Mouse (Mus musculus) fibroblast of lung, adult 2 months (primary cell): ENCODE data around the gene Ier3.
"Not testable (repeated sequence)": the region's sequence is repeated elsewhere in the genome, so short reads cannot be mapped to it uniquely, and the experiment has no call there.

Source experiments
- DNase-seq: peaks from one replicate; pipeline ENCODE4 v3.0.0-alpha.2; 2011; ENCODE audit warnings: low read depth

Gene Ier3

DNA sequence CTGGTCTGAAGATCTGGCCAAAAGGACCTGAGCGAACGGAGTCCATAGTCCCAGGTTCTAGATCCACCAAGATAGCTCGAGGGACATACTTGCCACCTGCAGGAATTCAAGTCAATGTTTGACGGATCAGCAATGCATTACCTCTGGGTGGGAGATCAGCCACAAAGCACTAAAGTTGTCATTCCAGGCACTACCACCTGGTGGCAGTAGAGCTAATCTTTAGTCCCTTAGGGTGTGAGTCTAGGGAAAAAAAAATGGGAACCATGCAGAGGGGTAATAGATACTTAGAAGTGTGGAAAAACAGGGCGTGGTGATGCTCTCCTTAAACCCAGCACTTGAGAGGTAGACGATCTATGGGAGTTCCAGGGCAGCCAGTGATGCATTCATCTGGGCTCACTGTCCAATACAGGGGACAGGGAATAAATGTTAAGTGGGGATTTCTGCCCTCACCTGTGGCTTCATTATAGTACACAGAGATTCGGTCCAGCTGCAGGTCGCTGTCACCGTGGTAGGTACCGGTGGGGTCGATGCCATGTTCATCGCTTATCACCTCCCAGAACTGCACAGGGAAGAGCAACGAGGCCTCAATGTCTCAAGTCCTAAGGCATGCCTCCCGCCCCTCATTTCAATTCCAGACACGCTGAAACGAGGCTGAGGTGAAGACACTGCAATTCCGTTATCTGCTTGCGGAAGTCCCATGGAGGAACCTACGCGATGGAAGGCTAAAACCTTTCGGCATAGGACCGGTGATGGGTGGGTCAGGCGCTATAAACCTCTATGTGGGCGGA lies 14.9 kb downstream of the Ier3 start:
- peak; percentile 79 for DNase-seq

DNA sequence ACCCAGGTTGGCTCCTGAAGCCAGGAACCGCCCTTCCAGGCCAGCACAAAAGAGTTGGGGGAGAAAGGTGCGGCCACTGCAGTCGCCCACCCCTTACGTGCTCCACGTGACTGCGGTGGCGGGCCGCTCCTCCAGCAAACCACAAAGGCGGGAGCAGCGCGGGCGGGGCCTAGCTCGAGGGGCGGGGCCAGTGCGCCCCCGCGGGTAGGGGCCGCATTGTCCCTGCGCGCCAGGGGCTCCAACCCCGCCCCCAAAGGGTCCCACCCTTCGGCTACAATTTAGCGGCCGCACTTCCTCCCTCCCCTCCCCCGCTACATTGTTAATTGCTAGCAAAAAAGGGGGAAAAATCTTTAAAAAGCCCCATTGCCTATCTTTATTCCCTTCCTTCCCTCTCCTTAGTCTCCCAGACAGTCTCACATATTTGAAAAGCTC lies 15.5 kb downstream of the Ier3 start:
- no peak for DNase-seq

DNA sequence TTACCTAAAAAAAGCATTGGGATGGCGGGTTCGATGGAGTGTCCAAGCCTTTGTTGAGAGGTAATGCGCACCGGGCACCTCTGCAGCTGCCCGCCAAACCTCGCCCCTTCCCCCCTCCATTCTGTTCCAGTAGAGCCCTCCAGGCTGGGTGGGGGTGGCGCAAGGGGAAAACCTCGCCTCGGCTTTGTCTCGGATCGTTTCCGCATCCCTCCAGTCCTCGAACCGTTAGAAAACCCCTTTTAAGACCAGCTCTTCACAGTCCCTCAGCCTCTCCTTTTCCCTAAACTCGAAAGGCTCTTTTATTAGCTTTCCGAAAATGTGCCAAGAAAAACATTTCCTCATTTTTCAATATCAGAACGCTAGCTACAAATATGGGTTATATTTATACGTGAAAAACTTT lies 16.0 kb downstream of the Ier3 start:
- DNase-seq, result no peak

DNA sequence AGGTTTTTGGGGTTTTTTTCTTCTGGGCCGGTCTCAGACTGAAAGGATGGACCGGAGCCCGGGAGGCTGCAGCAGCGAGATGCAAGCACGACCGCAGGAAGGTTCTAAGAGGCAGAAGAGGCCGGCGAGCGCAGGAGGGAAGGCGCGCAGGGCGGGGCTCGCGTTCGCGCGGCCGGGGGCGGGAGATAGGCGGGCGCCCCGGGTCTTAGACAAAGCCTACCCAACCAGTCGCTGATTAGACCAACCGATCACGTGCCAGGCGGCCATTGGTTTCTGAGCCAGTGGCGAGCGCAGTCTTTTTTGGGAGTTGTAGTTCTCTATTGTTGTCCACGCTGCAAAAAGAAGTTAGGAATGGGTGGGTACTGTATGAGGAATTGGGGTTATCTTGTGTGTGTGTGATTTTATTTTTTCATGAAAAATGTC lies 16.6 kb downstream of the Ier3 start, which contains the start of gene Tubb5:
Tubb5 (minus strand) TSS at position 185 of the 423 bp plus-strand sequence.
- peak; percentile 96 for DNase-seq

DNA sequence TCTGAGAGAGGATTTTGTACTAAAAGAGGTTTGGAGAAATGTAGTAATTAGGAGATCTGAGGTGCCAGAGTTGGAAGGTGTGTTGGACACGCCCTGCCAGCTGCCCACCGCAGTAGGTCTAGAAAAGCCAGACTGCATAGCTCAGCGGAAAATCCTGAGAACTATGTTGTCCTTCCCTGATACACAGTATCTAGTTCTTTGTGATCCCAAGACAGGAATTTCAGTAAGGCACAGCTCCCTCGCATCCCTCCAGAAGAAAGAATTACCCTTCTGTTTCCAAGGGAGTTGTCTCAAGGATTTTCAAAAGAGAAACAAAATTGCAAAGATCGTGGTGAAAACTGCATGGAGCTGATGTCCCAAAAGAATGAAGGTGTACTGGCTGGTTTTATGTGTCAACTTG lies 17.1 kb downstream of the Ier3 start:
- no peak for DNase-seq

DNA sequence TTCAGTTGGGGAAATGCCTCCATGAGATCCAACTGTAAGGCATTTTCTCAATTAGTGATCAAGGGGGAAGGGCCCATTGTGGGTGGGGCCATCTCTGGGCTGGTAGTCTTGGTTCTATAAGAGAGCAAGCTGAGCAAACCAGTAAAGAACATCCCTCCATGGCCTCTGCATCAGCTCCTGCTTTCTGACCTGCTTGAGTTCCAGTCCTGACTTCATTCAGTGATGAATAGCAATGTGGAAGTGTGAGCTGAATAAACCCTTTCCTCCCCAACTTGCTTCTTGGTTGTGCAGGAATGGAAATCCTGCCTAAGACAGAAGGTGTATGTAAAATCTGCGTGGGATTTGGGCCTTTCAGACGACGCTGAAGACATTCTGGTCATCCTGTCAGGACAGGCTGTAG lies 17.5 kb downstream of the Ier3 start:
- DNase-seq, result not testable (repeated sequence)

DNA sequence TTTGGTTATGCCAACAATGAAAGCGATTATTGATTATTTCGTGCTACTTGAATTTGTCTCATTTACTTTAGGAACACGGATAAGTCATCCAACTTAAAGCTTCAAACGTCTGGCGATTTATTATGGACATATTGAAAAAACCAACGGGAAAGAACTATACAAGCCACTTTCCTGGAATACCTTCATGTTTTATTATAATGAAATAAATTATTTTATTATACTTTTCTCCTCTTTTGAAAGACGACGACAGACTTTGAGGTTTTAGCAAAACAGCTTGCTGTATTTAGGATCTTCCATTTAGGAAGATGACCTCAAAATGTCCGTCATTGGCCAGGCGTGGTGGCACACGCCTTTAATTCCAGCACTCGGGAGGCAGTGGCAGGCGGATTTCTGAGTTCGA lies 19.1 kb downstream of the Ier3 start:
- no peak for DNase-seq

DNA sequence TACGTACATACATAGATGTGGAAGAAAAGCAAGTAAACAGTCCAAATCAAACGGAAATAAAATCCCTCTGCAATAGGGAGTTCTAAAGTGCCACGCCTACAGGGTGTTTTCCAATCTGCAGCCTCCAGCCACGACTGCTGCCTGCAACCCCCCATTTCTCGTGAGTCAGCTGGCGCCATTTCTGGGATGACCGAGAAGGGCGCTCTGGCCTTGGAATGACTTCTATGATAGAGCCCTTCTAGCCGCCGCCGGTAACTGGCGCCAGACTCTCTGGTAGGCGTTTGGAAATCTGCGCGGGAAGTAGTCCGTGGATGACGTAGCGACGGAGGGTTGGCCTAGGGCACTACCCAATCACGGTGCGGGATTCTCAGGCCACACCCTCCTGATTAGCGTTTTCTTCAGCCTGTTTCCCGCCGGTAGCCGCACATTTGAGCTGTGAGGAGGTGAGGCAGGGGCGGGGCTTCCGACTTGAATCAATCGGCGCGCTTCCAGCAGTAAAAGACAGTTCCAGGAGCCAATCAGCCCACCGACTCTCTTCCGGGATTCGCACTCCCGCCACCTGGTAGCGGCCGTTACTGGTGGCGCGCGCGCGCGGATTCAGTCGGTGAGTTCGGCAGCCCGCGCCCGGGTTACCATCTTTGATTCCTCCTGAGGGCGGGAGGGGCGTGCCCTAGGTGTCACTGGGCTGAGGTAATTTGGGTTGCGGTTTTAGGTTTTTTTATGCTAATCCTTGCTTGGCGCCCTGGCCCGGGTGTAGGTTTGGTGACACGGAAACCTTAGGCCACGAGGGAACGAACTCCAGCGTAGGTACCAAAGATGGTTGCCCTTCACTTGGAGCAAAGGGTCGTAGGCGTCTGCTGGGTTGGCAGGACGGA lies 19.8 kb downstream of the Ier3 start, which contains the start of gene Mdc1:
Mdc1 (plus strand) TSS at position 440 of the 875 bp plus-strand sequence.
- DNase-seq, result peak; percentile 99

DNA sequence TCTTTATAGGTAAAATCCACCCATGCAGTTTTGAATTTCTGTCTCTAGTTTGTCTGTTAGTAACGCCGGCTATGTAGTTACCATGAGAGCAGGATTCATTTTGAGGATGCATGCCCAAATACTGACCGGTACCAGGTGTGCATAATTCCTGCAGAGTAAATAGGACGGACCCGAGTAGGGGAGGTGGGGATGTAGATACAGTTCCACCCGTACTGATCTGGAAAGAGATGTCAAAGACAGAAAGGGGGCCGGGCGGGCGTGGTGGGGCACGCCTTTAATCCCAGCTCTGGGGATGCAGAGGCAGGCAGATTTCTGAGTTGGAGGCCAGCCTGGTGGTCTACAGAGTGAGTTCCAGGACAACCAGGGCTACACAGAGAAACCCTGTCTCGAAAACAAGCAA lies 20.5 kb downstream of the Ier3 start:
- no peak for DNase-seq

DNA sequence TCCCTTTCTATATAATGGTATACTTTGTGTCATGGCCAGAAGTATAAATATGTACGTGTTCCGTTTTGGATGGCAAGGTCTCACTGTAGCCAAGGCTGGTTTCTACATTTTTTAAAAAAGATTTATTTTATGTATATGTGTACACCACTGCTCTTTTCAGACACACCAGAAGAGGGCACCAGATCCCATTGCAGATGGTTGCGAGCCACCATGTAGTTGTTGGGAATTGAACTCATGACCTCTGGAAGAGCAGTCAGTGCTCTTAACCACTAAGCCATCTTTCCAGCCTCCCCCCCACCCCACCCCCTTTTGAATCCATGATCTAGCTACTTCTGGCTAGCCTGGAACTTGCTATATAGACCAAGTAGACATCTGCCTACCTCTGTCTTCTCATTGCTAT lies 22.0 kb downstream of the Ier3 start:
- no peak for DNase-seq

DNA sequence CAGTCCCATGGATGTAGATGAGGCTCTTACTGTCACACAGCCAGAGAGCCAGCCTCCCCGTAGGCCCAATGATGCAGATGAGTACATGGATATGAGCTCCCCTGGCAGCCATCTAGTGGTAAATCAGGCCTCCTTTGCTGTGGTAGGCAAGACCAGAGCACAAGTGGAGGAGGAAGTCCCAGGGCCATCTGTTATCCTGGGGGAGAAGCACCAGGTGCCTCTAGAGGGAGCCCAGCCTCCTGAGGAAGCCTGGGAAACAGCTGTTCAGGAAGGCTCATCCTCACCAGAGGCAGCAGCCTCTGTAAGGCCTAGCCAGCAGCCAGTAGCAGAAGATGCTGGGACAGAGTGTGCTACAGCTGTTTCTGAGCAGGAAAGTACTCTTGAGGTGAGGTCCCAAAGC lies 26.6 kb downstream of the Ier3 start:
- no peak for DNase-seq

DNA sequence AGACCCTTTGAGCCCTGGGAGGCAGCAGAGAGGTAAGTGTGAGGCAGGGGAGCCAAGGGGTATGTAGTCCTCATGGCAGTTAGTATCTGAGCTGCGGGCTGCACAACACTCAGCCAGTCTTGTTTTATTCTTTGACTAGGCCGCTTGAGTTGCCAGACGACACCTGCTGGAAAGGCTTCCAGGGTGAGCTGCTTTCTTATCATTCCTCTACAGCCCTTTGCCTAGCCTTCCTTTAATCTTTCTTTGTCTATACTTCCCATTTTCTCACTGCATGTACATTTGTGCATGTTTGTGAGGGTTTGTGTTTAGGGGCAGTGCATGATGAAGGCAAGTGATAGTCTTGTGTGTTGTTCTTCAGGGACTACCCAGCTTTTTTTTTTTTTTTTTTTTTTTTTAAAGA lies 29.5 kb downstream of the Ier3 start:
- DNase-seq, result no peak

DNA sequence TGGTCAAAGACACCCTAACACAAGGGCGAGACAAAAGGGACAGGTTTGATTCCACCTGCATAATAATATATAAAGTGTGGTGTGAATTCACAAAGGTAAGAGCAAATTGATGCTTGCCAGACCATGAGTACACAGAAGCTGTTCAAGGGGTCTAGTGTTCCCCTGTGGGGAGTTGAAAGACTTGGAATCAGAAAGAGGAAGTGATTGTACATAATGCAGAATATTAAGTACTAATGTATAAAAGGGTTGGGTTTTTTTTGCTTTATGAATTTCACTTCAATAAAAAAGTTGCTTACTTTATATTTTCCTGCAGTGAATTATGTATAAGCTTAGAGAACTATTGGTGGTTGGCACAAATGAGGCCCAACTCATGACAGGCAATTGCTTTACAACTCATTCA lies 37.9 kb downstream of the Ier3 start:
- no peak for DNase-seq

DNA sequence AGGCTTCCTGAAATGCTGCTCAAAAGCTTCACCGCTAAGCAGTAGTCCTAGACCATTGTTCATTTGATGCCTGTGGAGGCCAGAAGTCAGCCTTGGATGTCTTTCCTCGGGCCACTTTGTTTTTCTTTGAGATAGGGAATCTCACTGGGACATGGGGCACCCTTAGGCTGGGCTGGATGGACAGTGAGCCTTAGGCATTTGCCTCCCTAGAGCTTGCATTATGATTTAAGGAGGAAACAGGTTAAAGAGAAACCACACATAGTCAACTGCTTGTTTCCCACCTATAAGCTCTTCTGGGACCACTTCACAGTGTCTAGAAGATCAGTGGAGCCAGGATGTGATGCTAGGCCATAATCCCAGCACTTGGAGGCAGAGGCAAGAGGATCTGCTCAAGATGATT lies 38.4 kb downstream of the Ier3 start:
- no peak for DNase-seq

DNA sequence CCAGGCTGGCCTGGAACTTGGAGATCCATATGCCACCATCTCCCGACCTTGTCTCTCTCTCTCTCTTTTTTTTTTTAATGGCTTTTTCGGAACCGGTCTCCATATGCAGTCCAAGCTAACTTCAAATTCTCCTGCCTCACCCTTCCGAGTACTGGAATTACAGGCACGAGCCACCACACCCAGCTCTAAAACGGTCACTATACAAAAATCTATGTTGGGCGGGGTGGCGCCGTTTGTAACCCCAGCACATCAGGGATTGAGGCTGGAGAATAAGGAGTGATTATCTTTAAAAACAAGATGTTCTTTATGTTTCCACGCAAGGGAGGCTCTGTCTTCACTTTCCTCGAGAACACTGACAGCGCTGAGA lies 39.3 kb downstream of the Ier3 start:
- no peak for DNase-seq

DNA sequence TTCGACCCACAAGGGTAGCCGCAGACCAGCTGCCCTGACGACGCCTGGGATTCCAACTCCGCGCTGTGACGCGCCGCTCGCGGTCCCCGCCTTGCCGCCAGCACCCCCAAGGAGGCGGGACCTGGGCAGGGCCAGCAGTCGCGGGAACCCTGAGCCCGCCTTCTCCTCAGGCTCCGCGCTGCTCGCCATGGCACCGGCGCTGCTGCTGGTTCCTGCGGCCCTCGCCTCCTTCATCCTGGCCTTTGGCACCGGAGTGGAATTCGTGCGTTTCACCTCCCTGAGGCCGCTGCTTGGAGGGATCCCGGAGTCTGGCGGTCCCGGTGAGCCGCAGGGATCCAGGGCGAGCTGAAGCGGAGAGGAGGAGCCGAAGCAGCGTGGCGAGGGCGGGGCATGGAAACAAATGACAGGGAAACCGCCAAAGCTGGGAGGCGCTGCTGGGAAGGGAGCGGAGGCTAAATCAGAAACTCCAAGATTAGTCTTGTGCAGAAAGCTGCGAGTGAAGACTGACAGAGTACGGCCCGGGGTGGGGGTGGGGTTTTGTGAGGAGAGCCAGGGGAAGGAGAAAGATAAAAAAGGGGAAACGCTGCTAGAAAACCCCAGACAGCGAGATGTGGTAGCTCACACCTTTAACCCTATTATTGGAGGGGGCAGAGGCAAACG lies 39.8 kb downstream of the Ier3 start, which contains the start of gene Nrm:
Nrm (plus strand) TSS at position 121 of the 660 bp plus-strand sequence.
- DNase-seq, result peak; percentile 78

DNA sequence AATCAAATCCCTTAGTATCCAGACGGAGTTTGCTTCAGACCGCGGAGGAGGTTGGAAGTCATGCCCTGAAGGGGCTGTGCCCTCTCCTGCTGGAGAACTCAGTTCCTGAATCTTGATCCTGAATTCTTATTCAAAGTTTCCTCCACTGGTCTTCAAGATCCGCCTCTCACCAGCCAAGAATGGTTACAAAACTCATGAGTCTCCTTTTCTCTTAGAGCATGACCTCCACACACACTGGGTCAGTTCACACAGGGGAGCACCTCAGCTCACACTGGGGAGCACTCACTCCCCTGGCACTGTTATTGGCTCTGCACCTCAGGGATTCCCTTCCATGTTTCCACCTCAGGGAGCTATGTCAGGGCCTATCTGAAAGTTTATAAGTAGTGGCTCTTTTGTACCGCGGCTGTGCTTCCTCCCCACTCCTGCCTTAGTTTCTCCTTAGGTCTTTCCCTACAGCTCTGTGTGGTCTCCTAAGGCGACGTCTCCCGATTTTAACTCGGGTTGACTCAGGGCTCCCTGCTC lies 43.4 kb downstream of the Ier3 start:
- DNase-seq, result no peak

DNA sequence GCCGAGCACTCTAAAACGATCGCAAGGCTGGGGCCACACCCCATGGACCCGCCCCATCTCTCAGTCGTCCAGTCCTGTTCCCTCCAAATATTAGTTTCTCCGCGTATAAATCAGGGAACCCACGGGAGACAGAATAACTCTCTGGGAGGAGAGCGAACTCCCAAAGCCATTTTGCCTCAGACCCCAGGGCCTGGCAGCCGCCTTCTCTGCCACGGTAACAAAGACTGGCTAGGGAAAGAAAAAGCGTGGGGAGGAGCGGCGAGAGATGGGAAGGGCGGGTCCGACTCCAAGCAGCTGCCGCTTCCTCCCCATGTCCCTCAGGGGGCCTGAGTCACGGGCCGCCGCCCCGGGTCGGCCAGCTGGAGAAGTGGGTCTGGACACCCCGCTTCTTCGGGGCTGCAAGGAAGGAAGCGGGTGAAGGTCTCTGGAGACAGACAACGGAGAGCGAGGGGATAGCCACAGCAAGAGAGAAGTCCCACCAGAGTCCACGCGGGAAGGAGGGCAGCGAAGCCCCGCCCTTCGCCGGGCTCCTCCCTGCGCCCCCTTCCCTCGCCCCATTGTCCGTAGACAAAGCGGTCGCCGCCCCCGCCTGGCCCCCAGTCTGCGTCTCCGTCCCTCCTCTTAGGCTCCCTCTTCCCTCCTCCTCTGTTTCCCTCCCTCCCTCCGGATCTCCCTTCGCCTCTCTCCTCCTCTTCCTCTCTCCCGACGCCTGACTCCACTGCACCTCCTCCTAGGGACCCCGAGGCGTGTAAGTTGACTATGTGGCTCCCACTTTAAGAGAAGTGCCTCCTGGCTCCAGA lies 44.2 kb downstream of the Ier3 start, which contains the start of gene Ppp1r18:
Ppp1r18 (plus strand) TSS at position 113 of the 800 bp plus-strand sequence.
- DNase-seq, result no peak

DNA sequence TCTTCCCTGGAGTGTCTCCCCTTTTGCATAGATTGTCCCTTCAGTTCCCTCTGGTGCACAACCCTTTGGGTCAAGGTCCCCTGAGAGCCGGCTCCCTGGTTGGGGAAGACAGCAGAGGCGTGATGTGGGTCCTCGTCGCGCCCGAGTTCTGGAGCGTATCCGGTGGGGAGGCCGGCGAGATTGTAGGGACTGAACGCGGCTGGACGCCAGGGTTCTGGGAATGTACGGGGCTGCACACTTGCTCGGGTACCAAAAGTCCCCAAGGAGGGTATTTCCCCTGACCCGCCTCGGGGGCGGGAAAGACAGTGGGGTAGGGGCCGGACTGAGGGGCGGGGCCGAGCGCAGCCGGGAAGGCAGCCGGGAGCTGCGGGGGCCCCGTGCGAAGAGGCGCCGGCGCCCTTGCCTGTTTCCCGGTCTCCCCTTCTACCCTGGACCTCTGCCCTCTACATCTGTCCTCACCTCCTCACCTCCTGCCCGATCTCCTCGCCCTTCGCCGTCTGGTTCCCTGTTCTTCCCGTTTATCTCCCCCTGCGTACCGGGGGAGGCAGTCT lies 44.9 kb downstream of the Ier3 start:
- no peak for DNase-seq

DNA sequence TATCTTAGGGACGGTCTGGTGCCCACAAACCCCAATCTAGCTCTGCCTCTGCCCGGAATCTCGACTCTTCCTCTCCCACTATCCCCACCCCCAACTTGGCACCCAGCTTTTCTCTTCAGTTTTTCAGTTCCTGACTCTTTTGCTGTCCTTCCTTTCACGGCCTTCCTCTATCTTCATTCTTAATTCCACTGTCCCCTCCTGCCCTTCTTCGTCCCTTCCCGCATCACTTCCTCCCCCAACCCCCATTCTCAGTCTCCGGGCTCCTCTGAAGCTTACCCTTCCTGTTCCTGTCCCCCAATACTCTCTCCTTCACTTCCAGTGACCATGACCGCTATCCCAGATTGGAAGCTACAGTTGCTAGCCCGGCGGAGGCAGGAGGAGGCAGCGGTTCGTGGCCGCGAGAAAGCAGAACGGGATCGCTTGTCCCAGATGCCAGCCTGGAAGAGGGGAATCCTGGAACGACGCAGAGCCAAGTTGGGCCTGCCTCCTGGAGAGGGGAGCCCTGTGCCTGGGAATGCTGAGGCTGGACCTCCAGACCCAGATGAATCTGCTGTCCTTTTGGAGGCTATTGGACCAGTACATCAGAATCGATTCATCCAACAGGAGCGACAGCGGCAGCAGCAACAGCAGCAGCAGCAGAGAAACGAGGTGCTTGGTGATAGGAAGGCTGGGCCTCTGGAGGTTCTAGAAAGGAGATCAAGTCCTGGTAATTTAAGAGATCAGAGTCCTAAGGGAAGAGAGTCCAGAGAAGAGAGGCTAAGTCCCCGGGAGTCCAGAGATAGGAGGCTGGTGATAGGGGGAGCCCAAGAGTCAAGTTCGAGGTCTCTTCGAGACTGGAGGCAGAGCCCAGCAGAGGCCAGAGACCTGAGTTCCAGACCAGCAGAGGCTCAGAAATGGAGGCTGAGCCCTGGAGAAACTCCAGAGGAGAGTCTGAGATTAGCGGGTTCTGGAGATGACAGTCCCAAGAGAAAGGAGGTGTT lies 45.7 kb downstream of the Ier3 start:
- no peak for DNase-seq
